Mouse (Mus musculus) liver, adult 2 months (tissue): ENCODE data around the gene Arrdc5. TPM values are rescaled to one million over a fixed set of nuclear protein-coding genes. Genes with fewer than 3 reads are reported as not detected.

Experiments
- DNase-seq: peaks from one replicate; pipeline ENCODE4 v3.0.0-alpha.2; 2011; ENCODE audit warnings: low read depth, low spot score; ENCODE audit errors: extremely low read depth
- H3K27ac ChIP-seq: fragments of 200-500 bp; replicated peaks from 2 replicates; pipeline ENCODE4 v1.5.1; 2012; ENCODE audit warnings: low read depth, mild to moderate bottlenecking, control low read depth, inconsistent platforms, low read length; ENCODE audit not compliant: insufficient read depth
- H3K27me3 ChIP-seq: fragments of 200-500 bp; 2 replicates; pipeline ENCODE4 v1.6.1; 2012; ENCODE audit warnings: mild to moderate bottlenecking, moderate library complexity, low read length, inconsistent platforms; ENCODE audit not compliant: control insufficient read depth, insufficient read depth
- H3K36me3 ChIP-seq: fragments of 200-500 bp; 2 replicates; pipeline ENCODE4 v1.6.1; 2012; ENCODE audit warnings: low read length, inconsistent platforms; ENCODE audit not compliant: control insufficient read depth, insufficient read depth
- H3K4me1 ChIP-seq: fragments of 200-500 bp; 2 replicates; pipeline ENCODE4 v1.6.1; 2011; ENCODE audit warnings: low read length; ENCODE audit not compliant: control insufficient read depth, insufficient read depth
- H3K4me3 ChIP-seq: fragments of 200-500 bp; 2 replicates; pipeline ENCODE4 v1.5.1; 2011; ENCODE audit warnings: low read depth, mild to moderate bottlenecking, control low read depth, low read length, moderate library complexity; ENCODE audit not compliant: insufficient read depth
- H3K79me2 ChIP-seq: fragments of 200-500 bp; 2 replicates; pipeline ENCODE4 v1.6.1; 2012; ENCODE audit warnings: inconsistent platforms, mild to moderate bottlenecking, low read length, moderate library complexity; ENCODE audit not compliant: control insufficient read depth, insufficient read depth
- H3K9ac ChIP-seq: fragments of 200-500 bp; 2 replicates; pipeline ENCODE4 v1.6.1; 2012; ENCODE audit warnings: low read depth, mild to moderate bottlenecking, control low read depth, inconsistent platforms, low read length
- CTCF ChIP-seq: fragments of 200-500 bp; IDR thresholded peaks from 2 replicates; pipeline ENCODE4 v1.5.1; 2011; ENCODE audit warnings: low read depth, low read length, control low read depth
- POLR2A ChIP-seq: fragments of 200-500 bp; IDR thresholded peaks from 2 replicates; pipeline ENCODE4 v1.6.1; 2011; ENCODE audit warnings: low read length, control low read depth; ENCODE audit not compliant: insufficient read depth; ENCODE audit errors: extremely low read depth
- WGBS: fragments of 180-500 bp; shearing (Covaris S2); methylation state at CpG from one replicate; pipeline ENCODE4 v1.1.7; 2018; 5-methylcytosine and 5-hydroxymethylcytosine counted together
- polyA plus RNA-seq: library from polyadenylated mRNA; depleted of rRNA; stranded (reverse); fragments of >200 nt; gene quantifications from 2 replicates; pipeline ENCODE4 v1.2.3, GENCODE M21; 2012; rRNA removed
- total RNA-seq: library from RNA; depleted of rRNA; stranded (reverse); fragments of >200 nt; gene quantifications from 2 replicates; pipeline ENCODE4 v1.2.3, GENCODE M21; 2014; rRNA removed

Arrdc5 gene
- not detected in 2 replicates for total RNA-seq
- not detected in 2 replicates for polyA plus RNA-seq

- Histone ChIP-seq H3K27me3 (no peaks in the 10 kb centered on the region), H3K36me3 (no peaks in the 10 kb centered on the region), H3K4me3 (no peak within 1 kb of the TSS), H3K79me2 (no peaks in the 10 kb centered on the region), H3K4me1 (0 out of 2 replicates have a peak, but pooled peaks cover 6% of the 10 kb centered on the region), H3K27ac (no peak within 1 kb of the TSS), H3K9ac (no peak within 1 kb of the TSS)
- TF ChIP-seq POLR2A (no peak), CTCF (no peak)
- DNase-seq, result no peak
- WGBS, result 94% methylated on average over 9 of the region's 9 CpGs
These were observed at the start of gene Arrdc5 for GRCm38 (mm10) chr17:56300186-56300585. Gene Arrdc5, minus strand, starts transcription at chr17:56300286.

GRCm38 (mm10) chr17:56348586-56348985, 48.5 kb upstream of the Arrdc5 start:
- H3K36me3 ChIP-seq, result no peaks in the 10 kb centered on the region
- TF ChIP-seq CTCF, result no peak
- no peak for TF ChIP-seq POLR2A
- peaks cover 17% of the 10 kb centered on the region; the same call in 1 of the 2 replicates for H3K79me2 ChIP-seq
- no peak overlapping the region for H3K9ac ChIP-seq
- H3K4me1 ChIP-seq, result no peaks in the 10 kb centered on the region; the same call in 1 of the 2 replicates
- no peak overlapping the region for H3K27ac ChIP-seq
- no peaks in the 10 kb centered on the region for H3K27me3 ChIP-seq
- H3K4me3 ChIP-seq, result no peak overlapping the region
- DNase-seq, result no peak

GRCm38 (mm10) chr17:56348128-56348527, 48.0 kb upstream of the Arrdc5 start:
- Histone ChIP-seq H3K4me1 (no peaks in the 10 kb centered on the region; the same call in 1 of the 2 replicates), H3K4me3 (no peak overlapping the region), H3K79me2 (peaks cover 19% of the 10 kb centered on the region; the same call in 1 of the 2 replicates), H3K27me3 (no peaks in the 10 kb centered on the region), H3K9ac (no peak overlapping the region), H3K36me3 (no peaks in the 10 kb centered on the region), H3K27ac (no peak overlapping the region)
- TF ChIP-seq CTCF, result no peak
- no peak for TF ChIP-seq POLR2A
- 75% methylated on average over 4 of the region's 4 CpGs for WGBS
- DNase-seq, result no peak

GRCm38 (mm10) chr17:56345364-56345763, 45.3 kb upstream of the Arrdc5 start:
- H3K27ac ChIP-seq, result no peak overlapping the region
- DNase-seq, result no peak
- no peaks in the 10 kb centered on the region for H3K27me3 ChIP-seq
- no peaks in the 10 kb centered on the region for H3K36me3 ChIP-seq
- no peak overlapping the region for H3K9ac ChIP-seq
- no peak overlapping the region for H3K4me3 ChIP-seq
- TF ChIP-seq POLR2A, result no peak
- TF ChIP-seq CTCF, result no peak
- no peaks in the 10 kb centered on the region; the same call in 1 of the 2 replicates for H3K4me1 ChIP-seq
- H3K79me2 ChIP-seq, result peaks cover 31% of the 10 kb centered on the region
- WGBS, result 59% methylated on average over 2 of the region's 2 CpGs

GRCm38 (mm10) chr17:56343466-56343865, 43.4 kb upstream of the Arrdc5 start:
- Histone ChIP-seq H3K4me3 (no peak overlapping the region), H3K36me3 (no peaks in the 10 kb centered on the region), H3K27ac (no peak overlapping the region), H3K4me1 (no peaks in the 10 kb centered on the region; the same call in 1 of the 2 replicates), H3K79me2 (peaks cover 35% of the 10 kb centered on the region), H3K9ac (no peak overlapping the region), H3K27me3 (no peaks in the 10 kb centered on the region)
- no peak for TF ChIP-seq POLR2A
- TF ChIP-seq CTCF, result no peak
- no peak for DNase-seq
- 76% methylated on average over 3 of the region's 3 CpGs for WGBS

GRCm38 (mm10) chr17:56340717-56341116, 40.6 kb upstream of the Arrdc5 start:
- Histone ChIP-seq H3K79me2 (peaks cover 58% of the 10 kb centered on the region), H3K27me3 (no peaks in the 10 kb centered on the region), H3K4me1 (peaks cover 6% of the 10 kb centered on the region; the same call in 1 of the 2 replicates), H3K4me3 (no peak overlapping the region), H3K36me3 (no peaks in the 10 kb centered on the region), H3K27ac (no peak overlapping the region), H3K9ac (no peak overlapping the region)
- TF ChIP-seq CTCF, result no peak
- TF ChIP-seq POLR2A, result no peak
- no peak for DNase-seq
